Mouse (Mus musculus) layer of hippocampus, adult 8-10 months (tissue): ENCODE data around the gene Glrx3. TPM values are rescaled to one million over a fixed set of nuclear protein-coding genes. Genes with fewer than 3 reads are reported as not detected.

Experiments
- DNase-seq, 2 experiments: peaks; one replicate each; pipeline ENCODE4 v3.0.0; 2022; ENCODE audit warnings: low spot score in 2 of 2
- total RNA-seq, 4 experiments: library from RNA; stranded (reverse); gene quantifications; 2 replicates each; pipeline ENCODE4 v1.2.4; 2022

Gene Glrx3
- total RNA-seq, 4 experiments from 2014 or later, result 90.5 to 101 (median 95.2) TPM

DNA sequence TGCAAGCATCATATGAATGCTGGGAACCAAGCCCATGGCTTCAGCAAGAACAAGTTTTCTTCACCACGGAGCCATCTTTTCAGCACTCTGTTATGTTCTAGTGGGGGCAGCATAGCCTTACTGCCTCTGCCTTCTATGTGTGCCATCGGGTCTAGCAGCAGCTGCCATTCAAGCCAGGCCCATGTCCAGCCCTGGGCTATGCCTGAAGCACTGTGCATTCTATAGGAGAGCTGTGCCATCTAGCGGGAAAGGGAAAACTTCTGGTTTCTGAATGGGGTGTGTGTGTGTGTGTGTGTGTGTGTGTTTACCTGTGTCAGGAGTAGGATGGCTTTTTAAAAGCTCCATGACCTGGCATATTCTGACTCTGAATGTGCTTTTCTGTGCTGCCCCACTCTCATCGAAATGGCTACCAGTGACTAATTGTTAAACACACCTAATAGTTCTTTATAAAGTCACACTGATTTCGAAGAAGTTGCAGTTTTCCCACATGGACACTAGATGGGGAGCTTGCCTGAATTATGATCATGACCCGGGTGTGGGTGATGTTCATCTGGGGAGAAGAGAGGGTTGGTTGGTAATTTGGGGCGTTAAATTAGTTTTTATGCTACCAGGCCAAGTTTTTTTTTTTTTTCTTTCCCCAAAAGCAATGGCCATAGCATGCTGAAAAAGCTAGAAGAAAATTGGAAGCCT lies 34.2 kb downstream of the Glrx3 start:
- no peak for DNase-seq

DNA sequence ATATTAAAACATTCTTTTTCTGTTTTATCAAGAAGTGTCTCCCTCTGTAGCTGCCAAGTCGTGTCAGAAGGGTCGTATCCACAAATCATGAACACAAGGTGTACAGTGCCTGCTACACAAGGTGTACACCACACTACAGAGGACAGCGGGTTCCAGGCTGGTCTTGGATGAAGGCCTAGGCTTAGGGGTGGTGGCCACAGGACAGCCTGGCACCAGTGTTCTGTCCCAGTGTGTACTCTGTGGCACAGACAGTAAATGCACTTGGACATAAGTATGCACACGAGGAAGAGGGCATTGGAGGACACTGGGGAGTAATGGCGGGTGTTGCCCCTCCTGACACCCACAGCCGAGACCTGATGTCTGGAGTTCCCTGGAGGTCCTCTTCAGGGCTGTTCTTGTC lies 34.7 kb downstream of the Glrx3 start:
- no peak for DNase-seq

DNA sequence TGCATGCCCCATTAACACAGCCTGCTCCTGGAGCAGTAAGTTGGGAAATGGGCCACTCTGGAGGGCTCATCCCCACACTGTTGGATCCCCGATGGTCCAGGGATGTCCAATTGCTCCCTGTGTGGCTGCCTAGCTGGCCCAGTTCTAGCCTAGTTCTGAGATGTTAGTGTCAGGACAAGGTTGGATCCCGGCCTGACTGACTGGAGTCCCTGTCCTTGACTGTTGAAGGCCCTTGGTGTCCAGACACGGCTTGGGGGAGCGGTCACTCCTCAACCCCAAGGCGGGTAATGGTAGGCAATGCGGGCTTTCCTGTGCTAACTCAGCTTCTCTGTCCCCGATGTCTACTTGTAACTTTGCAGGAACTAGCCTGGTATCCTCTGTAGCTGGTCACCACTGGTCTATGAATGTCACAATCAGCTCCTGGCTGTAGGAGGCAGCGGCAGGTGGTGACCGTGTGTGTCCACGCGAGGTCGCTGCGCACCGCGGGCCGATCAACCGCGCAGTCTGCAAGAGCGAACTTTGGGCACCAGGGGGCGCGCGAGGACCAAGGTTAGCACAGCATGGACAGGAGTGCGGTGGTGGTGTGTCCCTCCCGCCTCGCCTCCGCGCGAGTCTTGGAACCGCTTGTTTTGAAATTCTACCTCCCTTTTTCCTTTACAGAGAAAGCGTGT lies 40.7 kb downstream of the Glrx3 start:
- DNase-seq, result peak; percentile 72 to 97

DNA sequence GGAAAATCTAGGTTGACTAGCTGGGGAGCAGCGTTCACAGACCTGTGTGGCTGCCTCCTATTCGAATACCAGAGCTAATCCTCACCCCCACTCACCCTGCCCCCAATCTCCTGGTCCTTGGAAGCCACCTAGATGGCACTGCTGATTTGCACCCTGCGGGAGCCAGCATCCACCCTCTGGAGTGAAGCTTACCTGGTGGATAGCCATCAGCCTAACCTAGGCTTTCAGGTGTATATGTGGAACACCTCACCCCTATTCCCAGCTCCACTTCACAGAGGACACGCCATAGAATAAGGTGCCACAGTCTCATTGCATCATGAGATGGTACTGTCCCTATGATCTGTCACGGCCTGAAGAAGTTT lies 41.2 kb downstream of the Glrx3 start:
- DNase-seq, result no peak

DNA sequence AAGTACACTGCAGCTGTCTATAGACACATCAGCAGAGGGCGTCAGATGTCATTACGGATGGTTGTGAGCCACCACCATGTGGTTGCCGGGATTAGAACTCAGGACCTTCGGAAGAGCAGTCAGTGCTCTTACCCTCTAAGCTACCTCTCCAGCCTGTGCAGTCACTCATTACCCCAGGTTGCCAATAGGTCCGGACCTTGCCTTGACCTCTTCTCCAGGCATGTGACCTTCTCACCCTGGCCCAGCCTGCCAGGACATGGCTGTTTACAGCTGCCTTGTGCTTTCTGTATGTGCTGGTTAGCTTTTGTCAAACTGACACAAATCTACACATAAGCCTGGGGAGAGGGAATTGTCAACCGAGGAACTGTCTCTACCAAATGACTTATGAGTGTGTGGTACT lies 43.4 kb downstream of the Glrx3 start:
- no peak for DNase-seq

DNA sequence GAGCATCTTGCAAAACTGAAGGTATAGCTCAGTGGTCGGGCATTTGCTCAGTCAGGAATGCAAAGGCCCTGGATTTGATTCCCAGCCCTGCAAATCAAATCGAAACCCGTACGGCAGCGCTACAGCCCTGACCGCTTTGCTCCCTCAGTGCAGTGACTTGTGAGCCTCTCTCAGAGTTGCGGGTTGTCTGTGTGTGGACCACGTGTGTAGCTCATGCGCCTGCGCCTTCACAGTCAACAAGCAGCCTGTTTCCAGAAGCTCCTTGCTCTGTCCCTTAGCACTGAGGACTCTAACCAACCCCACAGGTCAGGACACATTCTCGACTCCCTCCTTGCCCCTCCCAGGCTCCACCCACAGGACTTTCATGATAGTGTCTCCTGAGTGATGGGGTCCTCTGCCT lies 46.6 kb downstream of the Glrx3 start:
- DNase-seq, result no peak

DNA sequence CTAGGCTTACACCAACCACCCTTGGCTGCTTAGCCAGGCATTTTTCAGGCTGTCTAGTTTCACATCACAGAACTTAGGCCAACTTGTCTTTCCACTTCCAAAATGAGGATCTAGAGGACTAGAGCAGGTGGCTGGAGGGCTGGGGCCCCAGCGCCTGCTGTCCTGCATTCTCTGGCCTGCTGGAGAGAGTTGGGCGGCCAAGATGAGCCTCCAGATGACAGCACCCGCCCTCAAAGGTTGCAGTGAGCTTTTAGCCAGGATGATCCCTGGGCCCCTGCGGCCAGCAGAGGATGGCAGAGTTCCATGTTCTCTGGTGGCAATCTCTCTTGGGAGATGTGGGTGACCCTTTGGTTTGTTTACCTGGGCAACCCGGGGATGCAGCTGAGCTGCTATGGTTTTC lies 51.0 kb downstream of the Glrx3 start:
- no peak for DNase-seq

DNA sequence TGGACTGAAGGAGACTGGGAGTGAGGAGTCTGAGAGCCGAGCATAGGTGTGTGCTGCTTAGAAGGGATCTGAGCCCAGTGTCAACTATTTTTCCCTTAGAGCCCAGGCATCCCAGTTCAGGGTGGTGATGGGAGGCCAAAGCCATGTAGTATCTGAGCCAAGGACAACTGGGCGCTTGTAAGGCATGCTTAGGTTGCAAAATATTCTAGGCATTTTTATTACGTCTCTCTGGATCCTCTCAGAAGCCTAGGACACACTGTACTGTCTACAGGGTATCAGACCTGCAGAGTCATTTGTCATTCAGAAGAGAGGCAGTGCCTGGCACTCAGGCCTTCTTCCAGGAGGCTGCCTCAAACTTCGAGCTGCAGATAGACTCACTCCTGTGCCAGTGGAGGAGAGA lies 53.3 kb downstream of the Glrx3 start:
- no peak for DNase-seq

DNA sequence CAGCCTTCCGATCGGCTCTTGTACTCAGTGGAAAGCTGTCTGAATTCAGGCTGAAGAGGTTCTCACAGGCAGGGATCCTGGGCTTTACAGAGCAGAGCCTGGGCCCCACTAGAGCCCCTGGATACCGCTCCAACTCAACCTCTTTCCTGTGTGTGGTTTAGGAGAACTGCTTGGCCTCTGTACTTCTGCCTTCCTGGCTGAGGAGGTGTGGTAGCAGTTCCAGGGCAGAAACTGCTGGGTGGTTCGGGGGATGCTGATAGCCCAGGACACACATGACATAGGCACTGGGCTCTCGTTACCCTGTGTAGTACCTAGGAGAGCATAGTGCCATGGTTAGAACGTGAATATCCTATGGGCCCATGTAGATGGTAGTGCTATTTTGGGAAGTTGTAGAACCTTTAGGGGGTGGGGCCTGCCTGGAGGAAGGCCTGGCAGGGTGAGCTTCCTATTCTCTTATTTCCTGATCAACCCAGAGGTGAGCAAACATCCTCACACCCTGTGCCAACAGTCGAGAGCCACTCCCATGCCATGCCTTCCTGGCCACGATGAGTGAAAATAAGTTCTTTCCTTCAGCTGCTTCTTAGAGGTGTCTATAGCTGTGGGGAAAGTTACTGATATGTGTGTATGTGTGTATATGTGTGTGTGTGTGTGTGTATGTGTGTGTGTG lies 55.0 kb downstream of the Glrx3 start:
- no peak for DNase-seq

DNA sequence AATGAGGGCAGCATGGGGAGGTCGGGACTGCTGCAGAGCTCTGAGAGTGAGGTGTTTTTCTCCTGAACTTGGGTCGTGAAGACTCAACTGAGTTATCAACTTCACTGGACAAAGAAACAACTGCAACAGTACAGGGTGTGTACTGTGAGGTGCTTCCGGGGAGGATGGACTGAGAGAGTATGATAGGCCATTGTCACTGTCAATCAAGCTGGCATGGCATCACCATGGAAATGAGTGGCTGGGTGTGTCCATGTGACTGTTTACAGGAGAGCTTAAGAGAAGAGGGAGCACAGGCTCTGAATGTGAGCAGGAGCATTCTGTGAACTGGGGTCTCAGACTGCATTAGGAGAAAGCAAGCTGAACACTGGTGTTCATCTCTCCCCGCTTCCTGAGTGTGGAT lies 61.3 kb downstream of the Glrx3 start:
- no peak for DNase-seq

DNA sequence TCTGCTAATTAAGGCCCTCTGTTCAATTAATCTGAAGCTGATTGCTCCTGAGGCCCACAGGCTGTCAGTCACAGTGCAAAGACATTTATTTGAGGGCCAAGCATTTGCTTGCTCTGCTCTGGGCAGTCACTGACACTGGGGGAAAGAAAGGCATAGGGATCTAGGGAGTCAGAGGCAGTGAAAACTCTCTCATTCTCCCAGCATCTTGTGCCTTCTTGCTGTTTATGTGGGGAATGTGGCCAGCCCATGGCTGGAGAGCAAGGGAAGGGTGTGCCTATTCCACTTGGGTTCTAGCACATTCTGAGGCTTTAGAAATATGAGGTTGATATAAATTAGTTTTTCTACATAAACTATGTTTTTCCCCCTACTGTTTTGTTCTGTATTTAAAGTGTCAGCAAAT lies 80.2 kb downstream of the Glrx3 start:
- no peak for DNase-seq

DNA sequence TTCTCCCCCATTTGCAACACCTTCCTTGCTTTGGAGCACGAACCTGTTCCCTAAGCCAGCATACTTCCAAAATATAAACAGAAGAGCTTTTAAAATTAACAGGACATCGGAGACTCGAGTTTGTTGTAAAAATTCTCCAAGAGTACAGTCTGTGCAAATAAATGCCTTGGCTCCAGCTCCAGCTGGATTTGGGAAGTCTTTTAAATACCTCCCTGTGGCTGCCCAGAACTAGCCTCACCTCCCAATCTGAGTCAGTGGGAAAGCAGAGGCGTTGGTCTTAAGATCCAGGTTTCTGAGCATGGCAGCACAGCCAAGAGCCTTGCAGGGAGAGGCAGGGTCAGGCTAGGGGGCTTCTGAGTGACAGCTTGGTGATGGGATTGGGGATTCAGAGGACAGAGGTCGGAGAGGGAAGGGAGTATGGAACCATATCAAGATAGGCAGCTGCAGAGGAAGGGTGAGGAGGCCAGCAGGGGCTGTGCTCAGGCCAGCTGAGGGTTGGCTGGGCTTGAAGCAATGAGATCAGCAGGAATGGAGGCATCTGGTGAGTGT lies 80.7 kb downstream of the Glrx3 start:
- no peak for DNase-seq

Other genes starting within 250 kb of the Glrx3 start
- 1 to 10 TPM in 3 of 4 experiments, under 1 TPM in 1; 0.59 to 1.9 (median 1.3) TPM for gene Ebf3, start 123.2 kb upstream of the Glrx3 start, total RNA-seq
- 1 to 10 TPM; 3.7 to 5.7 (median 4.6) TPM for gene 9430038I01Rik, start 26.9 kb upstream of the Glrx3 start, total RNA-seq